Mouse (Mus musculus) lung, postnatal 0 days (tissue): Measurements from ENCODE around the gene Larp1. TPM values are rescaled to one million over a fixed set of nuclear protein-coding genes. Genes with fewer than 3 reads are reported as not detected.

Experiments used
- ATAC-seq: fragments of 200-750 bp; cut with Nextera tagmentation; 2 replicates; pipeline ENCODE4 v1.8.0; 2017; ENCODE audit warnings: moderate library complexity
- DNase-seq: peaks from one replicate; pipeline ENCODE4 v3.0.0-alpha.2; 2016; ENCODE audit warnings: low spot score
- H3K27ac ChIP-seq: fragments of 300-500 bp; sonication (generic); 2 replicates; pipeline ENCODE4 v1.5.1; 2014; ENCODE audit warnings: antibody characterized with exemption, mild to moderate bottlenecking, low read length, mixed read lengths
- H3K27me3 ChIP-seq: fragments of 300-500 bp; sonication (generic); replicated peaks from 2 replicates; pipeline ENCODE4 v1.6.1; 2014; ENCODE audit warnings: low read length, mixed read lengths; ENCODE audit not compliant: insufficient read depth
- H3K36me3 ChIP-seq: fragments of 300-500 bp; sonication (generic); 2 replicates; pipeline ENCODE4 v1.6.1; 2014; ENCODE audit warnings: low read length, mixed read lengths; ENCODE audit not compliant: insufficient read depth
- H3K4me1 ChIP-seq: fragments of 300-500 bp; sonication (generic); 2 replicates; pipeline ENCODE4 v1.6.1; 2014; ENCODE audit warnings: antibody characterized with exemption, low read depth, low read length, mixed read lengths; ENCODE audit not compliant: insufficient read depth
- H3K4me2 ChIP-seq: fragments of 300-500 bp; sonication (generic); replicated peaks from 2 replicates; pipeline ENCODE4 v1.6.1; 2014; ENCODE audit warnings: low read depth, mild to moderate bottlenecking, low read length, moderate library complexity, mixed read lengths
- H3K4me3 ChIP-seq: fragments of 300-500 bp; sonication (generic); 2 replicates; pipeline ENCODE4 v1.5.1; 2014; ENCODE audit warnings: low read depth, low read length
- H3K9ac ChIP-seq: fragments of 300-500 bp; sonication (generic); replicated peaks from 2 replicates; pipeline ENCODE4 v1.6.1; 2014; ENCODE audit warnings: low read depth, mild to moderate bottlenecking
- H3K9me3 ChIP-seq: fragments of 300-500 bp; sonication (generic); 2 replicates; pipeline ENCODE4 v1.6.1; 2016; ENCODE audit warnings: low read length, mixed read lengths
- CTCF ChIP-seq: IDR thresholded peaks from 2 replicates; pipeline ENCODE4 v1.5.1; 2016; ENCODE audit warnings: antibody characterized with exemption, mild to moderate bottlenecking
- EP300 ChIP-seq: IDR thresholded peaks from 2 replicates; pipeline ENCODE4 v1.6.1; 2016; ENCODE audit warnings: antibody characterized with exemption, mild to moderate bottlenecking, control low read depth
- WGBS: fragments of 180-500 bp; shearing (Covaris S2); extraction: QIAGEN DNeasy Blood & Tissue Kit; methylation state at CpG from one replicate; pipeline ENCODE4 v1.1.7; 2014; 5-methylcytosine and 5-hydroxymethylcytosine counted together
- polyA plus RNA-seq: library from polyadenylated mRNA; unstranded; fragments of >200 nt; fragmentation: Nextera tagmentation; extraction: Ambion mirVana; gene quantifications from 2 replicates; pipeline ENCODE4 v1.2.1, GENCODE M21; 2015

The Larp1 gene
- polyA plus RNA-seq, 1 experiment from 2014 or later = 10.3 TPM

DNA sequence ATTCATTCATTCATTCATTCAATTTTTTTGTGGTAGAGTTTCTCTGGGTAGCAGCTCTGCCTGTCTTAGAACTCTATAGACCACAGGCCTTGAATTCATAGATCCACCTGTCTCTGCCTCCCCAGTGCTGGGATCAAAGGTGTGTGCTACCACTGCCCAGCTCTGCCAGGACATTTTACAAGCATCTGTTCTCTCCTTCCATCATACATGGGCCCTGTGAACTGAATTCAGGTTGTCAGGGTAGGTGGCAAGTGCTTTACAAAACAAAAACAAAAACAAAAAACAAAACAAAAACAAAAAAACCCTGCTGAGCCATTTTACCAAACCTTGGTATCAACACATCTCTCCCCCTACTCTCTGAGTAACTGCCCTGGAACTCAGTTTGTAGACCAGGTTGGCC, 4.2 kb downstream of the Larp1 start:
- ATAC-seq (no peak), DNase-seq (no peak)
- TF ChIP-seq CTCF (no peak), EP300 (no peak)
- Histone ChIP-seq H3K36me3 (no peaks in the 10 kb centered on the region), H3K27ac (no peak overlapping the region), H3K9ac (no peak overlapping the region), H3K4me2 (no peak overlapping the region), H3K4me1 (peaks cover 33% of the 10 kb centered on the region), H3K4me3 (no peak overlapping the region), H3K27me3 (no peaks in the 10 kb centered on the region), H3K9me3 (no peaks in the 10 kb centered on the region)

DNA sequence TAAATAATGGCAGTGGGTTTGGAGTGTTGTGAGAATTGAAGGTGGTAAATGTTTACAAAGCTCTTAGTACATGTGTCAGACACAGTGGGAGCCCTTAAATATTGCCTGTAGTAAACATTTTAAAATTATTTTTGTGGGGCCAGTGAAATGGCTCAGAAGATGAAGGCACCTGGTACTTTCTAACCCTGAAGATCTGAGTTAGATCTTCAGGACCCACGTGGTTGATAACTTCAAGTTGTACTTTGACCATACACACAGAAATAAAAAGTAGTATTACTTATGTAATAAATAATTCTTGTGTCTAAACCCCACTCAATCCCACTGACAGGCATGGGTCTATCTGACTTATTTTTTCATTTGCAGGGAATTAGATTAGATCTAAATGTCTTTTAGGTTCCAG, 5.7 kb downstream of the Larp1 start:
- no peak overlapping the region for H3K4me3 ChIP-seq
- no peak overlapping the region for H3K9ac ChIP-seq
- no peaks in the 10 kb centered on the region for H3K27me3 ChIP-seq
- no peak for ATAC-seq
- WGBS = 55% methylated on average over 1 of the region's 1 CpGs
- no peaks in the 10 kb centered on the region for H3K36me3 ChIP-seq
- no peak overlapping the region for H3K4me2 ChIP-seq
- H3K4me1 ChIP-seq = peaks cover 32% of the 10 kb centered on the region; the same call in 1 of the 2 replicates
- no peak for DNase-seq
- no peak for TF ChIP-seq CTCF
- no peak for TF ChIP-seq EP300
- H3K27ac ChIP-seq = no peak overlapping the region
- H3K9me3 ChIP-seq = no peaks in the 10 kb centered on the region

DNA sequence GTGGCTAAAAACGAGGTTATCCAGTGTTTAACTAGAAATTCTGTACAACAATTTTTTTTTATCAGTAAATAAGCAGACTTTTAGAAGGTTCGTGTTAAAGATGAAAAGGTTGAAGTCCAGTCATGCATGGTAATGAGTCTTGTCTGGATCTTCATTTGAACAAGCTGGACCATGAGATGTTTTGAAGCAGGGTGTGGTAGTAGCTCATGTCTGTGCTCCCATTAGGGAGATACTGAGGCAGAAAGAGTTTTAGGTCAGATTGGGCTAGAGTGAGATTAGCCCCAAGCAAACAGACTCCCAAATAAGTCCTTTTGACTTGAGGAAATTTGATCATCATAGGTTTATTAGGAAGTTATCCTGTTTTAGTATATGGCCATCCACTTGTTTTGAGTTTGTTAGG, 6.5 kb downstream of the Larp1 start:
- Histone ChIP-seq H3K4me3 (no peak overlapping the region), H3K9me3 (no peaks in the 10 kb centered on the region), H3K36me3 (no peaks in the 10 kb centered on the region), H3K9ac (no peak overlapping the region), H3K4me1 (peaks cover 32% of the 10 kb centered on the region; the same call in 1 of the 2 replicates), H3K4me2 (no peak overlapping the region), H3K27me3 (no peaks in the 10 kb centered on the region), H3K27ac (no peak overlapping the region)
- no peak for ATAC-seq
- no peak for TF ChIP-seq CTCF
- no peak for TF ChIP-seq EP300
- no peak for DNase-seq
- WGBS = 54% methylated on average over 2 of the region's 2 CpGs

DNA sequence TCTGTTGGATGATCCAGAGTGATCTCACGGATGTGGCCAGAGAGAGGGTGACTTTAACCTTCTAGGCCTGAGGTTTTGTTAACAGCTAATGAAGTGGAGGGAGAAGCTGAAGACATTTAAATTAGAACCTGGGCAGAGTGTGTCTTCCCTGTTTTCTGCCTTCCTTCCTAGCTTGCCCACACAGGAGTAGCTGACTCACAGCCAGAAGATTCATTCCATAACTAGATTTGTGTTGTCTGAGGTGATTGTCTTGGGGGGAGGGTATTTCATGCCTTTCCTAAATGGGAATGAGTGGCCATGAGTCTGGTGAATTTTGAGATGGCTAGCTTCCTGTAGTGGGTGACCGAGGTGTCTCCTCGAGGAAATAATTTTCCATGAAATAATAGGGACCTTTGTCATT, 7.5 kb downstream of the Larp1 start:
- no peak overlapping the region for H3K4me3 ChIP-seq
- H3K27me3 ChIP-seq = no peaks in the 10 kb centered on the region
- H3K4me1 ChIP-seq = peaks cover 33% of the 10 kb centered on the region
- H3K36me3 ChIP-seq = no peaks in the 10 kb centered on the region
- H3K4me2 ChIP-seq = no peak overlapping the region
- no peak for ATAC-seq
- no peak overlapping the region; the same call in 1 of the 2 replicates for H3K9ac ChIP-seq
- 0 out of 2 replicates have a peak overlapping the region, but pooled peaks have one; percentile 2 for H3K27ac ChIP-seq
- WGBS = 33% methylated on average over 3 of the region's 3 CpGs
- no peak for DNase-seq
- TF ChIP-seq EP300 (no peak), CTCF (no peak)
- H3K9me3 ChIP-seq = no peaks in the 10 kb centered on the region

DNA sequence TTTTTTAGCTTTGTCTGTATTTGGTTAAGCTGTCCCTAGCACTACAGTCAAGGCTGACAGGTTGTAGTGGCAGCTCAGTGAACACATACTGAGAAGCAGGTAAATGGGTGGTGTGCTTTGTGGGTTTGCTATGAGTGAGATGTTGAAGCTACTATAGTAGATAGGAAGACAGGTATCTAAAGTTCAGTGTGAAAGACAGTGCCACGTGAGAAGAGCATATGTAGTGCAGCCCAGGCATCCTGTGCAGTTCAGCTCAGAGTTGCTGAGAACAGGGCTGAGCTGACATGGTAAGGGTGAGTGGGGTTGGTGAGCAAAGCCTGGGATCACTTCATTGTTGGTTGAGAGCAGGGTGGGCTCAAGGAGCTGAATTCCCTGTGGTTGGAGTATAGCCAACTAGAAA, 8.6 kb downstream of the Larp1 start:
- 50% methylated on average over 1 of the region's 1 CpGs for WGBS
- no peak for TF ChIP-seq CTCF
- TF ChIP-seq EP300 = no peak
- no peak overlapping the region for H3K9ac ChIP-seq
- H3K4me3 ChIP-seq = no peak overlapping the region
- no peaks in the 10 kb centered on the region for H3K36me3 ChIP-seq
- H3K4me2 ChIP-seq = no peak overlapping the region
- no peak for DNase-seq
- no peaks in the 10 kb centered on the region for H3K27me3 ChIP-seq
- peak overlapping the region; percentile 38; the same call in 1 of the 2 replicates for H3K27ac ChIP-seq
- ATAC-seq = no peak
- peaks cover 43% of the 10 kb centered on the region for H3K4me1 ChIP-seq
- H3K9me3 ChIP-seq = no peaks in the 10 kb centered on the region

DNA sequence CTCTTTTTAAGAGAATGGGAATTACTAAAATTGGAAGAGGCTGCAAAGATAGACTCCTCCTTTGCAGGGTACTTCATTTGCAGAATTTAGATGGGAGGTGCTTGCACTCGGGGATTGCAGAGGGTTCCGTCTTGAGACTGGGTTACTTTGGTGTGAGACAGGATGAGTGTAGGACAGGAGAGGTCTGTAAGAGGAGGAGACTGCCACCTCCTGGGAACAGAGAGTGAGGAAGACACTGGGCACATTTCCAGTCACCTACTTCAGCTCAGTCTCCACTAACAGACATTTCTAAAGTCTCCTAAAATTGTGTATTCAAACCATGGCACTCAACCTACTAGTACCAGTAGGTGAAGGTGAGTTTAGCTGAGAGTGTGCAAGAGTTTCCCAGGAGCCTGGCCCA, 9.4 kb downstream of the Larp1 start:
- H3K9ac ChIP-seq = no peak overlapping the region
- H3K36me3 ChIP-seq = no peaks in the 10 kb centered on the region
- H3K4me3 ChIP-seq = no peak overlapping the region
- WGBS = 22% methylated on average over 2 of the region's 2 CpGs
- ATAC-seq (no peak), DNase-seq (peak; percentile 56)
- H3K4me1 ChIP-seq = peaks cover 43% of the 10 kb centered on the region
- no peak overlapping the region for H3K4me2 ChIP-seq
- no peaks in the 10 kb centered on the region for H3K27me3 ChIP-seq
- H3K27ac ChIP-seq = no peak overlapping the region
- TF ChIP-seq CTCF = peak; percentile 45
- TF ChIP-seq EP300 = no peak
- no peaks in the 10 kb centered on the region for H3K9me3 ChIP-seq

DNA sequence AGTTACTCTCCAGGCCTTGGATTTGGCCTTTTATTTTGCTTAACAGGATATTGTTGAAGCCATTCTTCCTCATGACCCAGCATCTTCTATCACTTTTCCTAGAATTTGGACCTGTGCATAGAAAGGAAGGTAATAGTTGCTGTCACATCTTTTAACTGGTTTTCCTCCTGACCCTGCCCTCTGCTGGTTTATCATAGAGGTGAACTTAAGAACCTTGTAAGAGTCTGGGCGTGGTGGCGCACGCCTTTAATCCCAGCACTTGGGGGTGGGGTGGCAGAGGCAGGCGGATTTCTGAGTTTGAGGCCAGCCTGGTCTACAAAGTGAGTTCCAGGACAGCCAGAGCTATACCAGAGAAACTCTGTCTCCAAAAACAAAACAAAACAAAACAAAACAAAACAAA, 9.8 kb downstream of the Larp1 start:
- WGBS = 83% methylated on average over 4 of the region's 4 CpGs
- Histone ChIP-seq H3K9ac (no peak overlapping the region), H3K36me3 (no peaks in the 10 kb centered on the region), H3K9me3 (no peaks in the 10 kb centered on the region), H3K27me3 (no peaks in the 10 kb centered on the region), H3K4me1 (peaks cover 43% of the 10 kb centered on the region), H3K4me3 (no peak overlapping the region), H3K4me2 (no peak overlapping the region), H3K27ac (no peak overlapping the region)
- DNase-seq (no peak), ATAC-seq (no peak)
- TF ChIP-seq EP300 (no peak), CTCF (0 out of 2 replicates have a peak, but pooled peaks have one; percentile 20)
